Mouse (Mus musculus) right cerebral cortex, postnatal 25 days (tissue): ENCODE results near the gene Tmem165.

Source experiments
- DNase-seq: peaks from one replicate; pipeline ENCODE4 v3.0.0; 2022

Gene Tmem165

GRCm38 (mm10) chr5:76183750-76184261, at the start of gene Tmem165:
Tmem165 (plus strand) TSS chr5:76183880.
- peak; percentile 98 for DNase-seq

- DNase-seq = no peak
Measured at GRCm38 (mm10) chr5:76135644-76136043, 48.0 kb upstream of the Tmem165 start.

- DNase-seq = no peak
Measured at GRCm38 (mm10) chr5:76136271-76136670, 47.4 kb upstream of the Tmem165 start.

GRCm38 (mm10) chr5:76137586-76137985, 46.1 kb upstream of the Tmem165 start:
- DNase-seq = no peak

DNA sequence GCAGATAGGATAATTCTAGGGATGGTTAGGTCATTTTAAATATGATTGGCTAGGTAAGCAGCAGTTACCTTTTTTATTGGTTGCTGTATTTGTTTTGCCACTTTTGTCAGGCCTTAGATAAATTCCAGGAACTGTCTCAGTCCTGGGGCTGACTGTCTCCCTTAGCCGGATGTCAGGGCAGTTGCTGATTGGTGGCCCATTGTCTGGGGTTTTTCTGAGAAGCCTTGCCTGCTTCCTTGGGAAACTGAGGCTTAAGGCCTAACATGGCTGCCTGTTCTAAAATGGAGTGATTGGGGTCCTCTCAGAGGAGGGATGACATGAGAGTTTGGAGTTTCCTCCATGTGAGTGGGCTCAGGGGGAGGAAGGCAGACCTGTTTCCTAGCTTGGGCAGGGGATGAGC, 45.6 kb upstream of the Tmem165 start:
- no peak for DNase-seq

GRCm38 (mm10) chr5:76138512-76138911, 45.2 kb upstream of the Tmem165 start:
- no peak for DNase-seq

GRCm38 (mm10) chr5:76139171-76139671, 44.5 kb upstream of the Tmem165 start:
- no peak for DNase-seq

- DNase-seq = peak; percentile 94
Measured at GRCm38 (mm10) chr5:76139808-76140729, 43.6 kb upstream of the Tmem165 start, which contains the start of gene Srd5a3. Srd5a3 (plus strand) TSS chr5:76140271.

DNA sequence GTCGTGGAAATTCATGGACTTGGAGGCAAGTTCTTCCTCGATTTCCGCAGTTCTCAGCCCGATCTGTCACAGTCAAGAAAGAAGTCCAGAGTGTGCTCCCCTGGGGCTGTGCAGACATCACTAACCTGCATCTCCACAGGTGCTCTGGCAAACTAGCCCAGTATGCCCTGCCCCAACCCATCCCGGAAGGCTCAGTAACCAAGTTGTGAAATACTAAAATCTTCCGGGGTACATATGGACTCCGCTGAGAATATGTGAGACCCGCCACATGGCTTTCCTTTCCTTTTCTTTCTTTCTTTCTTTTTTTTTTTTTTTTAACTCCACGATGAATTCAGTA, 43.0 kb upstream of the Tmem165 start:
- no peak for DNase-seq

GRCm38 (mm10) chr5:76143356-76143755, 40.3 kb upstream of the Tmem165 start:
- no peak for DNase-seq

- DNase-seq = no peak
Measured at GRCm38 (mm10) chr5:76146401-76146800, 37.3 kb upstream of the Tmem165 start.

DNA sequence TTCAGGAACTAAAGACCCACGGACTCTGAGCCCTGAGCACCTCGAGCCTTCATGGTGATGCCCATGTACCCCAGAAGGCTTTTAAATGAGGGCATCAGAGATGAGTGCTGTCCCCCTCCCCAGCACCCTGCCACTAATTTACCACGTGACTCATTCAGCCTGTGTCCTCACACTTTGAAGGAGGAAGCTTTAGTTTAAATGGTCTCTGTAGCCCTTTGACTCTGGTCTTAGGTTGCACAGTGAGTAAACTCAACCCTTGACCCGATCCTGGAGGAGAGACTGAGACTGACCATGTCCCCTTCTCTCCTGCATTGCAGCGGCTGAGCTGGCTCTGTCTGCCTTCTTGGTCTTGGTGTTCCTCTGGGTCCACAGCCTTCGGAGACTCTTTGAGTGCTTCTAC, 34.2 kb upstream of the Tmem165 start:
- DNase-seq = no peak

- no peak for DNase-seq
Measured at GRCm38 (mm10) chr5:76152956-76153355, 30.7 kb upstream of the Tmem165 start.

DNA sequence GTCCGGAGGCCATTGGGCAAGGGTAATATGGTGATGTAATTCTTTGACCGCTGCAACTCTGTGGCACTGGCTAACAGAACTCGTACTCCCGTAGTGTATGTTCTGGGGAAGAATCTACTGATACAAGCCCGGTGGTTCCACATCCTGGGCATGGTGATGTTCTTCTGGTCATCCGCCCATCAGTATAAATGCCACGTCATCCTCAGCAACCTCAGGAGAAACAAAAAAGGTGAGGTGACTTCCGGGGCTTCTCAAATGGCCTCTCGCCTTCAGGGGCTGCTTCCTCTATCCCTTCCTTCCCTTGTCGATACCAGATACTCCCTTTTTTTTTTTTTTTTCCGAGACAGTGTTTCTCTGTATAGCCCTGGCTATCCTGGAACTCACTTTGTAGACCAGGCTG, 30.2 kb upstream of the Tmem165 start:
- DNase-seq = no peak

GRCm38 (mm10) chr5:76154434-76155165, 29.1 kb upstream of the Tmem165 start:
- no peak for DNase-seq

- no peak for DNase-seq
Measured at GRCm38 (mm10) chr5:76159555-76159954, 24.1 kb upstream of the Tmem165 start.

GRCm38 (mm10) chr5:76160086-76160485, 23.6 kb upstream of the Tmem165 start:
- no peak for DNase-seq

DNA sequence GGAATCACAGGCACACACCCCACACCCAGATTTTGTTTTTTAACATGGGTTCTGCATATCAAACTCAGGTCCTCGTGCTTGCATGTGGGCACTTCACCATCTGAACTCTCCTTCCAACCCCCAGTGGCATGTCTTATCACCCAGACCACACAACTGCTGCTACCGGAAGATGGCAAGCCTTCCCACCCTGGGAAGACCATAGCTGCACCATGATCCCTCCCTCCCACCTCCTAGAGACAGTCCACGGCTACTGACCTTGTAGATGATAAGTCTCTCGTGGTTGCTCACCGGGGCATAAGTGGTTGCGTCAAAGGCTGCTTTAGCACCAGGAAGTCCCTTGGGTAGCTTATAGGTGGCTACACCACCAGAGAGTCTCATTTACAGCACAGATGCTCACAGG, 22.2 kb upstream of the Tmem165 start:
- DNase-seq = no peak

- DNase-seq = no peak
Measured at GRCm38 (mm10) chr5:76162926-76163325, 20.8 kb upstream of the Tmem165 start.

DNA sequence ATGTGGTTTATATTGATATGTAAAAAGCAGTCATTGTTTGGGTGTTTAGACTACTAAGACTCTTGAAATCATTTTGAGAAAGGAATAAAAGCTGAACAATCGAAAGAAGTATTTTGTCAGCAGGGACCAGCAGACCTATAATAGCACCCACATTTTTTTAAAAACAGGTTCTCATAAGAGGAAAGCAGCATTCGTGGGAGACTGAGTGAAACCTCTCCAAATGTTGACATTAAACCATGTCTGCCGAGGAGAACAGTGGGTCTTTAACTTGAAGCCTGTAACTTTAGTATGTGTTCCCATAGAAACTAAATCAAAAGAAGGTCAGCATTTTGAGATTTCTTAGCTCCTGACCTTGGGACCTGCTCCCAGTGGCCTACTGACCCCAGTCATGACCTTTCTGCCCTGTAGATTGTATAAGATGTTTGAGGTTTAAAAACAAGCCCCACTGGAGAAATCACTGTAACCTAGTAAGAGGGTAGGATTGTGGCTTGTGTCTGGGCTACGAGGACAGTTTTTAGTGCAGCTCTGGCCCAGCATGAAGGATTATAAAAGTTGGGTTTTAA, 19.8 kb upstream of the Tmem165 start:
- DNase-seq = no peak

- no peak for DNase-seq
Measured at GRCm38 (mm10) chr5:76164827-76165226, 18.9 kb upstream of the Tmem165 start.

DNA sequence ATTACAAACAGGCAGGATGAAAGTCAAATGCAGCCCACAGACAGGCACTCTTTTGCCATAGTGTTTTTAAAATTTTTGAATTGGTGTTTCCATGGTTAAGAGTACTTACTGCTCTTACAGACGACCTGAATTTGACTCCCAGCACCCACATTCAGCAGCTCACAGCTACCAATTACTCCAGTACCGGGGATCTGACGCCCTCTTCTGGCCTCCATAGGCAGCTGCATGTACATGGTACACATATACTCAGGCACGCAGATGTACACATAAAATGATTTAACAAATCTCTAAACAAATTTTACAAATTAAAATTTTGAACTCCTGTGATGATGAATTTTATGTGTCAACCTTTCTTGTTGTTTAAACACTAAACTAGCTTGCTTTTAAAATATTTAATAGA, 13.2 kb upstream of the Tmem165 start:
- DNase-seq = no peak

- DNase-seq = no peak
Measured at GRCm38 (mm10) chr5:76171039-76171438, 12.6 kb upstream of the Tmem165 start.
